Mouse (Mus musculus) limb, embryonic 13.5 days (tissue): ENCODE measurements at regions not wholly inside any gene's neighbourhood (a gene's known extent, or its start where the extent isn't known, plus 50 kb on each side); places are given as distances from the start of the nearest gene placed in this dataset.

Experiments
- ATAC-seq: fragments of 200-750 bp; cut with Nextera tagmentation; 2 replicates; pipeline ENCODE4 v1.8.0; 2017; ENCODE audit warnings: low read depth, moderate number of reproducible peaks, moderate TSS enrichment; ENCODE audit not compliant: low FRiP score
- H3K27ac ChIP-seq: fragments of 300-500 bp; sonication (generic); 2 replicates; pipeline ENCODE4 v1.5.1; 2015; ENCODE audit warnings: inconsistent platforms, mild to moderate bottlenecking, moderate library complexity
- H3K27me3 ChIP-seq: fragments of 300-500 bp; sonication (generic); 2 replicates; pipeline ENCODE4 v1.6.1; 2015; ENCODE audit warnings: mild to moderate bottlenecking, inconsistent platforms
- H3K36me3 ChIP-seq: fragments of 300-500 bp; sonication (generic); 2 replicates; pipeline ENCODE4 v1.6.1; 2015; ENCODE audit warnings: inconsistent platforms, mild to moderate bottlenecking, moderate library complexity
- H3K4me1 ChIP-seq: fragments of 300-500 bp; sonication (generic); 2 replicates; pipeline ENCODE4 v1.6.1; 2015; ENCODE audit warnings: inconsistent platforms
- H3K4me2 ChIP-seq: fragments of 300-500 bp; sonication (generic); replicated peaks from 2 replicates; pipeline ENCODE4 v1.6.1; 2015; ENCODE audit warnings: inconsistent platforms, mild to moderate bottlenecking, moderate library complexity
- H3K4me3 ChIP-seq: fragments of 300-500 bp; sonication (generic); 2 replicates; pipeline ENCODE4 v1.5.1; 2015; ENCODE audit warnings: moderate library complexity, mild to moderate bottlenecking, inconsistent platforms
- H3K9ac ChIP-seq: fragments of 300-500 bp; sonication (generic); 2 replicates; pipeline ENCODE4 v1.6.1; 2015; ENCODE audit warnings: mild to moderate bottlenecking, inconsistent platforms
- H3K9me3 ChIP-seq: fragments of 300-500 bp; sonication (generic); 2 replicates; pipeline ENCODE4 v1.6.1; 2016; ENCODE audit warnings: inconsistent platforms
- WGBS: fragments of 180-500 bp; shearing (Covaris S2); methylation state at CpG from one replicate; pipeline ENCODE4 v1.1.7; 2015; 5-methylcytosine and 5-hydroxymethylcytosine counted together

- no peaks in the 10 kb centered on the region for H3K27me3 ChIP-seq
- H3K27ac ChIP-seq = no peak overlapping the region
Observed at GRCm38 (mm10) chr4:124542696-124543095, 67.9 kb downstream of the 3100002H09Rik start.

GRCm38 (mm10) chr4:124538471-124538870 lies 72.1 kb downstream of the 3100002H09Rik start:
- H3K27ac ChIP-seq = no peak overlapping the region
- H3K4me1 ChIP-seq = no peaks in the 10 kb centered on the region
- WGBS = 86% methylated on average over 5 of the region's 5 CpGs
- no peaks in the 10 kb centered on the region for H3K9me3 ChIP-seq
- no peak for ATAC-seq
- H3K4me3 ChIP-seq = no peak overlapping the region
- no peak overlapping the region for H3K4me2 ChIP-seq
- no peaks in the 10 kb centered on the region for H3K36me3 ChIP-seq
- H3K27me3 ChIP-seq = no peaks in the 10 kb centered on the region
- no peak overlapping the region for H3K9ac ChIP-seq

More at GRCm38 (mm10) chr4:124542696-124543095, 67.9 kb downstream of the 3100002H09Rik start:
- 75% methylated on average over 5 of the region's 5 CpGs for WGBS
- no peak for ATAC-seq
- H3K4me3 ChIP-seq = no peak overlapping the region
- no peaks in the 10 kb centered on the region for H3K9me3 ChIP-seq
- no peak overlapping the region for H3K9ac ChIP-seq
- no peaks in the 10 kb centered on the region for H3K36me3 ChIP-seq
- H3K4me2 ChIP-seq = no peak overlapping the region
- no peaks in the 10 kb centered on the region for H3K4me1 ChIP-seq

GRCm38 (mm10) chr4:124537681-124538080 lies 72.9 kb downstream of the 3100002H09Rik start:
- Histone ChIP-seq H3K4me1 (no peaks in the 10 kb centered on the region), H3K27ac (no peak overlapping the region), H3K9ac (no peak overlapping the region), H3K36me3 (no peaks in the 10 kb centered on the region), H3K9me3 (no peaks in the 10 kb centered on the region), H3K4me2 (no peak overlapping the region), H3K4me3 (no peak overlapping the region), H3K27me3 (no peaks in the 10 kb centered on the region)
- ATAC-seq = no peak
- 79% methylated on average over 5 of the region's 5 CpGs for WGBS

DNA sequence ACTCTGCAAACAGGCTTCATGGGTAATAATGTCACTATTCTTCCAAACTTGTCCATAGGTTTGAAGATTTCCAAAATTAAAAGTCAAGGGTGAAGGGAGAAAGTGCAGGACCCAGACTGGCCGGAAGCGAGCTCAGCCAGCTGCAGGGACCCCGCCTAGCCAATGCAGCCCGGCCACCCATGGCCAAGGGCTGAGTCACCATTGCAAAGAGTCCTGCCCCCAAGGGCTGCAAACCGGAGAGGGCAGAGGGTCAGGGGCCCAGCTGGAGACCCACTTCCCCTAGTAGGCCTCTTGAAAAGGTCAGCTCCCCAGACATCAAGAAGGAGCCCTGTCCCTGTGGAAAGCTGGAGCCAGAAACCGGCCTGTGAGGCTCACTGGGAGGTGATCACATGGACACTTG lies 77.0 kb downstream of the 3100002H09Rik start:
- no peak overlapping the region for H3K4me3 ChIP-seq
- no peak overlapping the region for H3K27ac ChIP-seq
- no peak overlapping the region for H3K9ac ChIP-seq
- H3K4me1 ChIP-seq = peaks cover 3% of the 10 kb centered on the region; the same call in 1 of the 2 replicates
- no peaks in the 10 kb centered on the region for H3K9me3 ChIP-seq
- 62% methylated on average over 6 of the region's 6 CpGs for WGBS
- H3K27me3 ChIP-seq = no peaks in the 10 kb centered on the region; the same call in 1 of the 2 replicates
- H3K4me2 ChIP-seq = no peak overlapping the region
- ATAC-seq = no peak
- H3K36me3 ChIP-seq = no peaks in the 10 kb centered on the region

DNA sequence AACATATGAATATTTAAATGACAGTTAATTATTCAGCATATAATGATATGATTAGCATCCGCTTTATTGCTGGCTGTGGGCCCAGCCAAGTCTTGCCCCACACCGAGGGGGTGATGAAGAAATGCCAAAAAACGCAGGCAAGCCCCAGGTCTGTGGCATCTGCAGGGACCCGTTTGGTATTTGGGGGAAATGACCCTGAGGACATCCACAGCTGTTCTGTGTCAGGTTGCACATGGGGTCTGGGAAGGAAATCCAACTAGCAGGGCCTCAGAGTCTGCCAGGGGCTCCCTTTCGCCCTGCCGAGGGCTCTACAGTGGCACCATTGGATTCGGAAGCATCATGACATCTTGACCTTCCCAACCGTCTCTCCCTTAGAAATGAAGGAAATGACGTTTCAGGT lies 80.0 kb downstream of the 3100002H09Rik start:
- Histone ChIP-seq H3K9ac (no peak overlapping the region), H3K4me2 (no peak overlapping the region), H3K27ac (no peak overlapping the region), H3K36me3 (no peaks in the 10 kb centered on the region), H3K4me3 (no peak overlapping the region), H3K9me3 (no peaks in the 10 kb centered on the region), H3K27me3 (peaks cover 27% of the 10 kb centered on the region), H3K4me1 (peaks cover 20% of the 10 kb centered on the region)
- 63% methylated on average over 9 of the region's 9 CpGs for WGBS
- no peak for ATAC-seq

GRCm38 (mm10) chr4:124526822-124527221 lies 83.8 kb downstream of the 3100002H09Rik start:
- H3K27me3 ChIP-seq = peaks cover 60% of the 10 kb centered on the region
- no peak overlapping the region for H3K4me2 ChIP-seq
- no peak overlapping the region for H3K27ac ChIP-seq
- no peak overlapping the region for H3K9ac ChIP-seq
- no peaks in the 10 kb centered on the region for H3K36me3 ChIP-seq
- no peak overlapping the region for H3K4me3 ChIP-seq
- WGBS = 25% methylated on average over 10 of the region's 10 CpGs
- ATAC-seq = no peak
- no peaks in the 10 kb centered on the region for H3K9me3 ChIP-seq
- peaks cover 20% of the 10 kb centered on the region for H3K4me1 ChIP-seq

GRCm38 (mm10) chr4:124526362-124526761 lies 84.2 kb downstream of the 3100002H09Rik start:
- H3K4me1 ChIP-seq = peaks cover 20% of the 10 kb centered on the region
- no peak overlapping the region for H3K4me3 ChIP-seq
- WGBS = 8% methylated on average over 9 of the region's 9 CpGs
- H3K27ac ChIP-seq = no peak overlapping the region
- no peak overlapping the region; the same call in 1 of the 2 replicates for H3K4me2 ChIP-seq
- no peak for ATAC-seq
- H3K9me3 ChIP-seq = no peaks in the 10 kb centered on the region
- H3K36me3 ChIP-seq = no peaks in the 10 kb centered on the region
- H3K27me3 ChIP-seq = peaks cover 63% of the 10 kb centered on the region
- H3K9ac ChIP-seq = no peak overlapping the region

DNA sequence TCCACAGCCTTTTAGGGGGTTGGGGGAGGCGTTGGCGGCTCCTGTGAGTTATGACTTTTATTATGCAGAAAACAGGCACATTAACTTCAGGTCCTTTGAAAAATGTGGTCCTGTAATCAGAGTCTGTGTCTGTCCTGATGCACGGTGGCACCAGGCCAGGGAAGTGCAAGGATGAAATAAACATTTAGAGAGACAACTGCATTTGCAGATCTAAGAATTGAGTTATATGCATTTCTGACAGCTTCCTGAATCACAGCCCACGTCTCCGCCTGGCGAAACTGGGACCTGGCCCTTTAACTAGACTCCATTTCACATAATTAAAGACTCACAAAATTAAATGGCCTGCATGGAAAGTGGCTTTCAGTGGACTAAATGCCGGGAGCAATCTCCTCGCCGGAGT lies 90.3 kb downstream of the 3100002H09Rik start:
- H3K27me3 ChIP-seq = peaks cover 56% of the 10 kb centered on the region
- 46% methylated on average over 9 of the region's 9 CpGs for WGBS

DNA sequence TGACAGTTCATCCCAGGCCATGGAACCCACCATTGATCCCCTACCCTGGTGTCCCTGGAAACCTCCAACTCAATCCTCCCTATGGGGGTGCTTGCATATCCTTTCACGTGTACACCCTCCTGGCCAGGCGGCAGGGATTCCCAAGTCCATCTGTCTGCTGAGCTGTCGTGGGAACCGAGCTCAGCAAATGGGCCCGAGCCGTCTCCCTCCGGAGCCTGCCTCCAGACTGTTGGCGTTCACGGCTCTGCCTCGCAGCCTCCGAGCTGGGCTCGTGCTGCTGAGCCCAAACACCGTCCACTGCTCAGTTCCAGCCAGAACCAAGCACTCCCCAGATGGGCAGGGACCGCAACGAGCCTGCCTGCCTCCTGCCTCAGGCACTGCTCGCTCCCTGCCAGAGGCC lies 98.8 kb downstream of the 3100002H09Rik start:
- Histone ChIP-seq H3K27ac (no peak overlapping the region), H3K4me2 (no peak overlapping the region), H3K9ac (no peak overlapping the region), H3K36me3 (no peaks in the 10 kb centered on the region), H3K27me3 (peaks cover 42% of the 10 kb centered on the region), H3K4me1 (peaks cover 9% of the 10 kb centered on the region), H3K4me3 (no peak overlapping the region), H3K9me3 (no peaks in the 10 kb centered on the region)
- 72% methylated on average over 16 of the region's 16 CpGs for WGBS
- ATAC-seq = no peak

More for the DNA sequence above, 90.3 kb downstream of the 3100002H09Rik start:
- H3K4me3 ChIP-seq = no peak overlapping the region
- ATAC-seq = no peak
- no peak overlapping the region; the same call in 1 of the 2 replicates for H3K4me2 ChIP-seq
- no peaks in the 10 kb centered on the region for H3K9me3 ChIP-seq
- no peaks in the 10 kb centered on the region for H3K36me3 ChIP-seq
- no peaks in the 10 kb centered on the region for H3K4me1 ChIP-seq
- H3K27ac ChIP-seq = no peak overlapping the region
- H3K9ac ChIP-seq = no peak overlapping the region

- Histone ChIP-seq H3K4me1 (peaks cover 19% of the 10 kb centered on the region), H3K9ac (no peak overlapping the region), H3K9me3 (no peaks in the 10 kb centered on the region), H3K27me3 (peaks cover 43% of the 10 kb centered on the region), H3K4me2 (no peak overlapping the region), H3K4me3 (no peak overlapping the region), H3K27ac (no peak overlapping the region), H3K36me3 (no peaks in the 10 kb centered on the region)
- WGBS = 83% methylated on average over 3 of the region's 3 CpGs
- no peak for ATAC-seq
Observed at GRCm38 (mm10) chr4:124510816-124511215, 99.8 kb downstream of the 3100002H09Rik start.

DNA sequence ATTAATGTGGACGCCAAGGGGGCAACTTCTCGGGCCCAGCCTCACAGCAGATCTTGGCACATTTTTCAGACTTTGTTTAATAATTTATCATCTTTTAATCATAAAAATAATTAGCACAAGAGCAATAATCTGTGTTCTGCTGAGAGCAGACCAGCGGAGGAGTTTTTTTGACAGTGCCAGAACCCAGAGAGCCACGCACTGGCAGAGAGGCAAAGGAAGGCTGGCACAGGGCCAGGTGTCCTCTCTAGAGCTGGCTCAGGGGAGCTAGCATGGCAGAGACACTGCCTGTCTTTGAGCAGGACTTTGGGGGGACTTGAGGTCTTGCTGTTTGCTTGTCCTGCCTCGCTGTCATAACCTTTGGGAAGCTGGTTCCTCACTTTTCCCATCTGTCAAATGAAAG lies 100.9 kb downstream of the 3100002H09Rik start:
- Histone ChIP-seq H3K27me3 (peaks cover 37% of the 10 kb centered on the region), H3K9me3 (no peaks in the 10 kb centered on the region), H3K36me3 (no peaks in the 10 kb centered on the region), H3K4me2 (no peak overlapping the region), H3K27ac (no peak overlapping the region), H3K4me1 (peaks cover 21% of the 10 kb centered on the region), H3K4me3 (no peak overlapping the region), H3K9ac (no peak overlapping the region)
- 61% methylated on average over 5 of the region's 5 CpGs for WGBS
- no peak for ATAC-seq

DNA sequence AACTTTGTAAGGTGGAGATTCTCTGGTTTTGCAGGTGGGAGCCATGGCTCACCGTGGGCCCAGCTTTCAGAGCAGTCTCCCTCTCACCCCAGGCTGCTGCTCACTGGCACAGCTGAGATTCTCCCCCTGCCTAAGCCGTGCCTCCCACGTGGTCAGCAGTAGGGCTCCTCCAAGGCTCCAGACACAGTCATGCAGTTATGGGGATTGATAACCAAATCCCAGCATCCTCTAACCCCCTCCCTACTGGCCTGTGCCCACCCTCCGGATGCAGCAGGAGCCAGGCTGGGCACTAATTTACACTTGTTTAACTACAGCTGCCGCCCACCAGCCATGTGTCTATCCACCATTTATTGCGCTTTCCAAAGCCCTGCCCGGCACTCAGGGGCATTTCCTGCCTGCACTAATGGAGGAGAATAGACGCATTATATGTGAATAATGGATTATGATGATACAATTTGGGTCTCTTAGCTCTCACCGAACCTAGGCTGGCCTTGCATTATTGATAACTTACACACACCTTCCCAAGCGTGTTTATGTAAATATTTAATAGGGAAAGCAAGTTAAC lies 104.4 kb downstream of the 3100002H09Rik start:
- no peaks in the 10 kb centered on the region for H3K9me3 ChIP-seq
- H3K4me2 ChIP-seq = 0 out of 2 replicates have a peak overlapping the region, but pooled peaks have one; percentile 14
- H3K27me3 ChIP-seq = peaks cover 24% of the 10 kb centered on the region
- no peak overlapping the region; the same call in 1 of the 2 replicates for H3K27ac ChIP-seq
- no peaks in the 10 kb centered on the region for H3K36me3 ChIP-seq
- H3K9ac ChIP-seq = no peak overlapping the region
- H3K4me1 ChIP-seq = peaks cover 21% of the 10 kb centered on the region
- no peak for ATAC-seq
- WGBS = 27% methylated on average over 10 of the region's 10 CpGs
- H3K4me3 ChIP-seq = no peak overlapping the region

- Histone ChIP-seq H3K36me3 (no peaks in the 10 kb centered on the region), H3K4me1 (peaks cover 11% of the 10 kb centered on the region), H3K4me3 (no peak overlapping the region), H3K27me3 (peaks cover 28% of the 10 kb centered on the region), H3K9ac (no peak overlapping the region), H3K9me3 (no peaks in the 10 kb centered on the region), H3K27ac (no peak overlapping the region), H3K4me2 (no peak overlapping the region)
- no peak for ATAC-seq
- WGBS = 73% methylated on average over 5 of the region's 5 CpGs
Observed at GRCm38 (mm10) chr4:124501785-124502184, 108.8 kb downstream of the 3100002H09Rik start.
